Mouse (Mus musculus): Measurements from ENCODE around the gene Cox14. TPM values are rescaled to one million over a fixed set of nuclear protein-coding genes. Genes with fewer than 3 reads are reported as not detected.
"Not testable (repeated sequence)": the region's sequence is repeated elsewhere in the genome, so short reads cannot be mapped to it uniquely, and the experiment has no call there.

Gene Cox14
- polyA plus RNA-seq, 1 experiment from 2014 or later = 177 TPM

- no peak overlapping the region for H3K27ac ChIP-seq
- peaks cover 61% of the 10 kb centered on the region for H3K36me3 ChIP-seq
- H3K4me1 ChIP-seq (replicated peaks) = peaks cover 12% of the 10 kb centered on the region
- H3K4me2 ChIP-seq (replicated peaks) = no peak overlapping the region
- no peaks in the 10 kb centered on the region for H3K9me3 ChIP-seq
- no peak overlapping the region for H3K4me3 ChIP-seq (replicated peaks)
- 97% methylated on average over 2 of the region's 2 CpGs for WGBS
- H3K9ac ChIP-seq (replicated peaks) = no peak overlapping the region
- no peaks in the 10 kb centered on the region for H3K27me3 ChIP-seq
- ATAC-seq = no peak
Observed at GRCm38 (mm10) chr15:99731167-99731566, 5.7 kb downstream of the Cox14 start.

- H3K9me3 ChIP-seq = no peaks in the 10 kb centered on the region
- peaks cover 66% of the 10 kb centered on the region for H3K36me3 ChIP-seq
- H3K9ac ChIP-seq (replicated peaks) = no peak overlapping the region
- no peak overlapping the region for H3K4me2 ChIP-seq (replicated peaks)
- 92% methylated on average over 3 of the region's 3 CpGs for WGBS
- H3K27me3 ChIP-seq = no peaks in the 10 kb centered on the region
- no peak for ATAC-seq
- H3K27ac ChIP-seq = no peak overlapping the region
- H3K4me1 ChIP-seq (replicated peaks) = peaks cover 7% of the 10 kb centered on the region
- H3K4me3 ChIP-seq (replicated peaks) = no peak overlapping the region
Observed at GRCm38 (mm10) chr15:99731678-99732077, 6.3 kb downstream of the Cox14 start.

DNA sequence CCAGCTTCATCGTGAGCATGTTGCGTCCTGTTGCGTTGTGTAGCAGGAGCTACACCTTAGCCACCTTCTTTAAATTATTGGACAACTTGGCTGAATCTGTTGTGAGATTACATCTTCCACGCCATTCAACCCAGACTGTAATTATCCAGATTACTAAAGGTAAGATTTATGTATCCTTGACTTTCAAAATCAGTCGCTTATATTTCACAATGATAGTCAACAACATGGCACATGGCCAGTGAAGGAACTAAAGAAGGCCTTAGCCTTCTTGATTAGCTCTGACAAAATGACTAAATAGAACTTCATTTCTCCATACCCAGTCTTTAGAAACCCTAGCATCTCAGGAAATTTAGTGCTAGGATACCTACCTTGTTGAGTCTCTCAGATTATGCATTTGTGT lies 7.8 kb downstream of the Cox14 start:
- Histone ChIP-seq H3K4me2 (replicated peaks) (no peak overlapping the region), H3K9me3 (no peaks in the 10 kb centered on the region), H3K27me3 (no peaks in the 10 kb centered on the region), H3K4me3 (replicated peaks) (no peak overlapping the region), H3K27ac (no peak overlapping the region), H3K9ac (replicated peaks) (no peak overlapping the region), H3K4me1 (replicated peaks) (no peaks in the 10 kb centered on the region), H3K36me3 (peaks cover 72% of the 10 kb centered on the region)
- WGBS = 95% methylated on average over 5 of the region's 5 CpGs
- no peak for ATAC-seq

- Histone ChIP-seq H3K9ac (replicated peaks) (no peak overlapping the region), H3K27ac (no peak overlapping the region), H3K27me3 (no peaks in the 10 kb centered on the region), H3K4me1 (replicated peaks) (no peaks in the 10 kb centered on the region), H3K4me2 (replicated peaks) (no peak overlapping the region), H3K9me3 (no peaks in the 10 kb centered on the region), H3K4me3 (replicated peaks) (no peak overlapping the region), H3K36me3 (peaks cover 84% of the 10 kb centered on the region)
- ATAC-seq = no peak
- WGBS = 91% methylated on average over 2 of the region's 2 CpGs
Observed at GRCm38 (mm10) chr15:99735631-99736030, 10.2 kb downstream of the Cox14 start.

DNA sequence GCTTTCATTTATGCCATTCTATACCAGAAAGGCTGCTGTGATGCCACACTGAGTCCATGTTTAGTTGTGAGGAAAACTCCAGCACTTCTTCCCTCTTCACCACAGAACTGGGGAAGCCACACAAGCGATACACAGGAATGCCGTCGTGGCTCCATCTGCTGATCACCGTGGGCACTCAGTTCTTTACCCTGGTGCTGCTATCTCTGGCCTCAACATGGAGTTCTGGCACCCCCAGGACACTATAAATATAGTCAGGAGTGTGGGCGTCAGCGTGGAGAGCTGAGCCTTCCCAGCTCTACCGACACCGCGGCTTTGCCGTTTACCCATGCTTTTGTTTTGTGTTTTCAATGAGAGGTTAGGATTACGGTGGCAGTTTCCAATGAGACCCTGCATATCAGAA lies 11.3 kb downstream of the Cox14 start:
- Histone ChIP-seq H3K4me3 (replicated peaks) (no peak overlapping the region), H3K27ac (no peak overlapping the region), H3K4me2 (replicated peaks) (no peak overlapping the region), H3K27me3 (no peaks in the 10 kb centered on the region), H3K9ac (replicated peaks) (no peak overlapping the region), H3K4me1 (replicated peaks) (no peaks in the 10 kb centered on the region), H3K36me3 (peaks cover 90% of the 10 kb centered on the region), H3K9me3 (no peaks in the 10 kb centered on the region)
- WGBS = 90% methylated on average over 11 of the region's 11 CpGs
- no peak for ATAC-seq

DNA sequence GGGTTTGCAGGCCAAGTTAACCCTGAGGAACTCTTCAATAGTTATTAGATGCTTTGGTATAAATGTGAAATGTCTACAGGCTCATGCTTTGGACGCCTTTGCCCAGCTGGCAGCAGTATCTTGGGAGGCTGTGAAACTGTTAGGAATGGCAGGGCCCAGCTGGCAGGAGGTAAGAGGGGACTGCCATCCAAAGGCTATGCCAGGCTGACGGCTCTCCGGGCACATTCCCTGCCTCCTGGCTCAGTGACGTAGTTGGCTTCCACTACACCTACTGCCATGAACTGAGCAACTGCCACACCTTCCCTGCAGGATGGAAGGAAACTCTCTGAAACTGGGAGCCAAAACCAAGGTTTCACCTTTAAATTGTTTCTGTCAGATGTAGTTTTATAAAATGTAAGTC lies 14.8 kb downstream of the Cox14 start:
- Histone ChIP-seq H3K27me3 (no peaks in the 10 kb centered on the region), H3K9me3 (no peaks in the 10 kb centered on the region), H3K36me3 (peaks cover 93% of the 10 kb centered on the region), H3K4me1 (replicated peaks) (no peaks in the 10 kb centered on the region), H3K27ac (no peak overlapping the region), H3K4me2 (replicated peaks) (no peak overlapping the region), H3K4me3 (replicated peaks) (no peak overlapping the region), H3K9ac (replicated peaks) (no peak overlapping the region)
- WGBS = over 99% methylated on average over 4 of the region's 4 CpGs
- no peak for ATAC-seq

DNA sequence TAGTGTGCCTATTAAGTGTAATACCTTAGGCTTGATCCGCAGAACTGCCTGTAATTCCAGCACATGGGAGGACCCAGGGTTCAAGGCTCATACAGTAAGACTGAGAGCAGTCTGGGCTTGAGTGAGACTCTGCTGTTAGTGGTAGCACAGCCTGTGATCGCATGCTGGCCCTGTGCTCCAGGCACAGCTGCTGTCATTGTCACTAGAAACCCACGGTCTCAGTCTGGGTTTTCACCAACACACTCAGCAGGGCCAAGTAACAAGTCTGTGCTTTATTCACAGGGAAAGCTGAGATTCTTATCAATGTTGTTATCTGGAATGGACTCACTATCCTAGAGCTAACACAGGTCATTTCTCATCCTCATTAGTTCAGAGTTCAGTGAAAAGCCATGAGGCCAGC lies 28.8 kb downstream of the Cox14 start:
- no peak overlapping the region for H3K4me2 ChIP-seq (replicated peaks)
- H3K9ac ChIP-seq (replicated peaks) = no peak overlapping the region
- no peaks in the 10 kb centered on the region for H3K27me3 ChIP-seq
- H3K4me3 ChIP-seq (replicated peaks) = no peak overlapping the region
- H3K27ac ChIP-seq = no peak overlapping the region
- ATAC-seq = no peak
- H3K4me1 ChIP-seq (replicated peaks) = no peaks in the 10 kb centered on the region
- H3K36me3 ChIP-seq = 0 out of 2 replicates have a peak, but pooled peaks cover 8% of the 10 kb centered on the region
- WGBS = 88% methylated on average over 3 of the region's 3 CpGs
- H3K9me3 ChIP-seq = no peaks in the 10 kb centered on the region

- 87% methylated on average over 4 of the region's 4 CpGs for WGBS
- no peak for ATAC-seq
- peaks cover 12% of the 10 kb centered on the region; the same call in 1 of the 2 replicates for H3K36me3 ChIP-seq
Observed at GRCm38 (mm10) chr15:99767467-99767866, 42.0 kb downstream of the Cox14 start.

DNA sequence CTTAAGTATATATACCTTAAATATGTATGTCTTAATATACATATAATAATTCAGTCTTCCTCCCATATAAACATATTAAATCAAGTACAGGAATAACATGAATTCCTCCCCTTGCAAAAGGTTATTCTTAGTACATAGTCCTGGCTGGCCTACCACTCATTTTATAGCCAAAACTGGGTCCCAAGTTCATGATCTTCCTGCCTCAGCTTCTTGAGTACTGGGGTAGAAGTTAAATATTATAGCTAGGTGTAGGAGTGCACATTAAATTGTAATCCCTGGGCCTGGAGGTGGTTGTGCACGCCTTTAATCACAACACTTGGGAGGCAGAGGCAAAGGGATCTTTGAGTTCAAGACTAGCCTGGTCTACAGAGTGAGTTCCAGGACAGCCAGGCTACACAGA lies 43.3 kb downstream of the Cox14 start:
- Histone ChIP-seq H3K4me3 (replicated peaks) (no peak overlapping the region), H3K4me1 (replicated peaks) (peaks cover 22% of the 10 kb centered on the region), H3K9ac (replicated peaks) (no peak overlapping the region), H3K4me2 (replicated peaks) (no peak overlapping the region), H3K36me3 (peaks cover 10% of the 10 kb centered on the region; the same call in 1 of the 2 replicates), H3K27ac (no peak overlapping the region), H3K27me3 (no peaks in the 10 kb centered on the region), H3K9me3 (no peaks in the 10 kb centered on the region)
- no peak for ATAC-seq
- WGBS = 93% methylated on average over 1 of the region's 1 CpGs

More at GRCm38 (mm10) chr15:99767467-99767866, 42.0 kb downstream of the Cox14 start:
- Histone ChIP-seq H3K4me3 (replicated peaks) (no peak overlapping the region), H3K4me1 (replicated peaks) (peaks cover 22% of the 10 kb centered on the region), H3K4me2 (replicated peaks) (no peak overlapping the region), H3K9ac (replicated peaks) (no peak overlapping the region), H3K9me3 (no peaks in the 10 kb centered on the region), H3K27me3 (no peaks in the 10 kb centered on the region), H3K27ac (no peak overlapping the region)

- no peaks in the 10 kb centered on the region for H3K9me3 ChIP-seq
- H3K9ac ChIP-seq (replicated peaks) = peak overlapping the region; percentile 90
- peak overlapping the region; percentile 67 for H3K4me2 ChIP-seq (replicated peaks)
- no peaks in the 10 kb centered on the region for H3K27me3 ChIP-seq
- H3K36me3 ChIP-seq = no peaks in the 10 kb centered on the region
- H3K4me1 ChIP-seq (replicated peaks) = peaks cover 22% of the 10 kb centered on the region
- no peak for ATAC-seq
- H3K4me3 ChIP-seq (replicated peaks) = peak overlapping the region; percentile 77
- WGBS = 37% methylated on average over 5 of the region's 5 CpGs
- no peak overlapping the region for H3K27ac ChIP-seq
Observed at GRCm38 (mm10) chr15:99771004-99771500, 45.6 kb downstream of the Cox14 start.

DNA sequence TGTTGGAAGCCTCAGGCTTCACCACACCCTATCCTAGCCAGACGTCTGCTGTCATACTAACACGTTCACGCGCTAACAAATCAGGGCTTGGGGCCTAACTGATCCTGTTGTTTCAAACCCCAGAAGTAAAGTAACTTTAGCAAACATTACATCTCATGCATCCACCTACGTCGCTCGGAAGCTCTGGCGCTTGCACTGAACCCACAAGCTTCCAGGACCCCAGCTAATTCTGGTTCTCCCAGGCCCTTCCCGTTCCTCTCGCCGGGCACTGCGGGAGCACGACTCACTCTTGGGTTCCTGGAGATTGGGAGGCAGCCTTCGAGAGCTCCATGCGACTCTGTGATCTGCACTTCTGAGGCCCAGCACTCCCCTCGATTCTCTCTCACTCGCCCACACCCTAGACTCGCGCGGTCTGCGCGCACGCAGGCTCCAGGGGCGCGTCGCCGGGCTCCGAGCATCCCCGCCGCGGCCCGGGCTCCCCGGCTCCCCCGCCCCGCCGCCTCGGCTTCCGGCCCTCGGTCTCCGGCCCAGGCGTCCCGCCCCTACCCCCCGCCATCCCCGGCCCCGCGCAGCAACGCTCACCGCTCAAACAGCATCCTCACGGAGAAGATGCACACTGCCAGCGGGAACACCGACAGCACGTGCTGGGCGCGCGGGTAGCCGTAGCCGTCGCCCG lies 46.3 kb downstream of the Cox14 start:
- no peaks in the 10 kb centered on the region for H3K9me3 ChIP-seq
- no peaks in the 10 kb centered on the region for H3K36me3 ChIP-seq
- peaks cover 22% of the 10 kb centered on the region for H3K4me1 ChIP-seq (replicated peaks)
- H3K27me3 ChIP-seq = no peaks in the 10 kb centered on the region
- peak overlapping the region; percentile 90 for H3K9ac ChIP-seq (replicated peaks)
- ATAC-seq = peak; percentile 79
- WGBS = under 1% methylated on average over 57 of the region's 59 CpGs
- peak overlapping the region; percentile 92 for H3K27ac ChIP-seq
- H3K4me3 ChIP-seq (replicated peaks) = peak overlapping the region; percentile 77
- peak overlapping the region; percentile 67 for H3K4me2 ChIP-seq (replicated peaks)

DNA sequence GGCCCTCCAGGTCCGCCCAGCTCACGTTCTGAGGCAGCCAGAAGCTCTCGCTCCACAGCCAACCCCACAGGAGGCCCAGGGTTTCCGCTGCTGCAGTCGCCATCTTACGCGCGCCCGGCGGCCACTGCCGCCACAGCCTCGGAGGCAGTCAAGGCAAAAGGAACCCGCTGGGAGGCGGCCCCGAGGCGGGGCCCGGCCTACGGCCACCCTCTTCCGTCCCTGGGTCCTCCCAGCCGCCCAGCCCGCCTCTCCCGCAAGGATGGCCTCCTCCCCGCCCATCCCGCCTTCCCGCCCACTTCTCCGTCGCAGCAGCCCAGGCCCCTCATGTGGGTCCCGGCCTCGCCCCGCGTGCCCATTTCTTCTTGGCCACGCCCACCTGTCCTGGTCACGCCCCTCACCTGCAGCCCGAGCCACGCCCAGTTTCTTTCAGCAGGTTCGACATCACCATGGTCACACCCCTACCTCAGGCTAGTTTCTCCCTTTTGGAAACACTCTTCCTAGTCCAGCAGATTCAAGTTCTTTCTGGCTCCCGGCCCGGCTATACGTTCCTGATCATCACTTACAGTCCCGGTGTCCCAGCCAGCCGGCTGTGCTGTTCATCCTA lies 47.0 kb downstream of the Cox14 start:
- Histone ChIP-seq H3K4me1 (replicated peaks) (peaks cover 22% of the 10 kb centered on the region), H3K4me3 (replicated peaks) (peak overlapping the region; percentile 77), H3K9ac (replicated peaks) (peak overlapping the region; percentile 90), H3K9me3 (no peaks in the 10 kb centered on the region), H3K4me2 (replicated peaks) (peak overlapping the region; percentile 67), H3K27ac (peak overlapping the region; percentile 92), H3K27me3 (no peaks in the 10 kb centered on the region), H3K36me3 (no peaks in the 10 kb centered on the region)
- peak; percentile 94 for ATAC-seq
- WGBS = 0% methylated on average over 30 of the region's 41 CpGs

GRCm38 (mm10) chr15:99772881-99772924 lies 47.3 kb downstream of the Cox14 start, which contains the start of gene Cers5:
Gene Cers5, minus strand, starts transcription at chr15:99772885.
- Histone ChIP-seq H3K4me1 (replicated peaks) (peaks cover 19% of the 10 kb centered on the region), H3K4me3 (replicated peaks) (peak within 1 kb of the TSS; percentile 77), H3K4me2 (replicated peaks) (peak within 1 kb of the TSS; percentile 67), H3K9ac (replicated peaks) (peak within 1 kb of the TSS; percentile 90), H3K27ac (peak within 1 kb of the TSS; percentile 92)
- not testable (repeated sequence) for H3K9me3 ChIP-seq, H3K27me3 ChIP-seq, ATAC-seq, H3K36me3 ChIP-seq
